Mouse (Mus musculus) heart, embryonic 11.5 days (tissue): ENCODE results near the gene Styk1. TPM values are rescaled to one million over a fixed set of nuclear protein-coding genes. Genes with fewer than 3 reads are reported as not detected.
A peak's percentile ranks its signal among the peaks of the same experiment; 100 is the strongest.

Source experiments
- ATAC-seq: fragments of 200-750 bp; cut with Nextera tagmentation; replicated peaks from 2 replicates; pipeline ENCODE4 v1.8.0; 2017; ENCODE audit warnings: moderate library complexity; ENCODE audit not compliant: insufficient number of reproducible peaks, low FRiP score, low TSS enrichment
- H3K27ac ChIP-seq: fragments of 300-500 bp; sonication (generic); 2 replicates; pipeline ENCODE4 v1.5.1; 2014; ENCODE audit warnings: mild to moderate bottlenecking, low read depth, low read length
- H3K27me3 ChIP-seq: fragments of 300-500 bp; sonication (generic); 2 replicates; pipeline ENCODE4 v1.6.1; 2014; ENCODE audit warnings: mild to moderate bottlenecking, low read length, mixed read lengths; ENCODE audit not compliant: control insufficient read depth, insufficient read depth
- H3K36me3 ChIP-seq: fragments of 300-500 bp; sonication (generic); 2 replicates; pipeline ENCODE4 v1.6.1; 2014; ENCODE audit warnings: mild to moderate bottlenecking, low read length, moderate library complexity, mixed read lengths; ENCODE audit not compliant: control insufficient read depth, insufficient read depth
- H3K4me1 ChIP-seq: fragments of 300-500 bp; sonication (generic); 2 replicates; pipeline ENCODE4 v1.6.1; 2014; ENCODE audit warnings: low read length; ENCODE audit not compliant: control insufficient read depth, insufficient read depth
- H3K4me2 ChIP-seq: fragments of 300-500 bp; sonication (generic); 2 replicates; pipeline ENCODE4 v1.6.1; 2014; ENCODE audit warnings: mild to moderate bottlenecking, moderate library complexity
- H3K4me3 ChIP-seq: fragments of 300-500 bp; sonication (generic); 2 replicates; pipeline ENCODE4 v1.5.1; 2014; ENCODE audit warnings: low read depth, low read length
- H3K9ac ChIP-seq: fragments of 300-500 bp; sonication (generic); 2 replicates; pipeline ENCODE4 v1.6.1; 2014; ENCODE audit warnings: mild to moderate bottlenecking, low read depth, low read length, moderate library complexity
- H3K9me3 ChIP-seq: fragments of 300-500 bp; sonication (generic); replicated peaks from 2 replicates; pipeline ENCODE4 v1.6.1; 2016; ENCODE audit warnings: low read length; ENCODE audit not compliant: control insufficient read depth
- WGBS: fragments of 180-500 bp; shearing (Covaris S2); extraction: QIAGEN DNeasy Blood & Tissue Kit; methylation state at CpG from one replicate; pipeline ENCODE4 v1.1.7; 2014; ENCODE audit not compliant: insufficient replicate concordance; 5-methylcytosine and 5-hydroxymethylcytosine counted together
- polyA plus RNA-seq: library from polyadenylated mRNA; unstranded; fragments of >200 nt; fragmentation: Nextera tagmentation; extraction: Ambion mirVana; gene quantifications from 2 replicates; pipeline ENCODE4 v1.2.1, GENCODE M21; 2014

The Styk1 gene
- polyA plus RNA-seq, 1 experiment from 2014 or later = 0.73 TPM

GRCm38 (mm10) chr6:131316155-131317101, 37.0 kb downstream of the Styk1 start:
- Histone ChIP-seq H3K4me1 (no peaks in the 10 kb centered on the region), H3K9ac (no peak overlapping the region), H3K36me3 (no peaks in the 10 kb centered on the region), H3K27ac (no peak overlapping the region), H3K4me3 (no peak overlapping the region), H3K4me2 (no peak overlapping the region), H3K27me3 (no peaks in the 10 kb centered on the region), H3K9me3 (no peaks in the 10 kb centered on the region)
- 76% methylated on average over 7 of the region's 7 CpGs for WGBS
- ATAC-seq = no peak

- H3K4me3 ChIP-seq = no peak overlapping the region
- no peaks in the 10 kb centered on the region for H3K4me1 ChIP-seq
- H3K4me2 ChIP-seq = no peak overlapping the region
- no peaks in the 10 kb centered on the region for H3K36me3 ChIP-seq
- no peaks in the 10 kb centered on the region for H3K27me3 ChIP-seq
- no peak overlapping the region for H3K27ac ChIP-seq
- no peaks in the 10 kb centered on the region for H3K9me3 ChIP-seq
- ATAC-seq = no peak
- H3K9ac ChIP-seq = no peak overlapping the region
- WGBS = 61% methylated on average over 3 of the region's 3 CpGs
These were observed 45.4 kb downstream of the Styk1 start for GRCm38 (mm10) chr6:131308031-131308430.

DNA sequence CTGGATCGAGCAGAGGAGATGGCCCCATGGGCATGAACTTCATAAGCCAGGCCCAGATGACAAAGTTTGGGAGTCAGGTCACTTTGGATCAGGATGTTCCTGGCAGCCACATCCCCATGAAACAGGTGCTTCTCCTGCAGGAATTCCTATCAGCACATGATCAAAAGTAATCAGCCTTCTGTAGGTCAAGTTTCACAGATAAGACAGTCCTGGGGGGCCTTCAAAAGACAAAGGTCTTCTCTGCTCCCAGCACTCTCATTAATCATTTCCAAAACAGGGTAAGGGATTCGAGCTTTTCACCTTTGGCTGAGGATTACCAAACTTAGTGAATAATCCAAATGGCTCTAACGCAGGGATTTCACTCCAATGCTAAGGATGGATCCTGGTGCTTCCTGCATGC, 48.6 kb downstream of the Styk1 start:
- no peak for ATAC-seq

DNA sequence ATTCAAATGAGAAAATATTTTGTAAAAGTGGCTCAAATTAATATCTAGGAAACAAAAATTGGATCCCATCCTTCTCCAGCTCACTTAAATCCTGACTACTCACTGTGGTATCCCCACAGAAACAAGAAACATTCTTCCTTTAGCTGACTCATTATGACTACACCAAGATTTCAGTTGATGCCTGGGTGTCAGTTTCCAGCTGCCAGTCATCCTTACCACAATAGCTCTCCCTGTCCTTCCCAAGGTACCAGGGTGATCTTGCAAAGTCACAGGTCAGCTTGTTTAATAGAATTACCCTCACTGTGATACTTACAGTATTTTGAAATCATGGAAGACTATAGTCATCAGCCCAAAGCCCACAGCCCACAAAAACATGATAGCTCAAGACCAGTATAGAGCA, 54.9 kb downstream of the Styk1 start:
- Histone ChIP-seq H3K27ac (no peak overlapping the region), H3K4me1 (no peaks in the 10 kb centered on the region), H3K4me2 (no peak overlapping the region), H3K27me3 (no peaks in the 10 kb centered on the region), H3K4me3 (no peak overlapping the region), H3K36me3 (no peaks in the 10 kb centered on the region), H3K9ac (no peak overlapping the region), H3K9me3 (no peaks in the 10 kb centered on the region)
- ATAC-seq = no peak

More for the DNA sequence above, 48.6 kb downstream of the Styk1 start:
- H3K4me3 ChIP-seq = no peak overlapping the region
- no peaks in the 10 kb centered on the region for H3K4me1 ChIP-seq
- 55% methylated on average over 3 of the region's 3 CpGs for WGBS
- H3K9me3 ChIP-seq = no peaks in the 10 kb centered on the region
- H3K27me3 ChIP-seq = no peaks in the 10 kb centered on the region
- no peaks in the 10 kb centered on the region for H3K36me3 ChIP-seq
- H3K9ac ChIP-seq = no peak overlapping the region
- no peak overlapping the region for H3K4me2 ChIP-seq
- no peak overlapping the region for H3K27ac ChIP-seq

- no peak overlapping the region for H3K9ac ChIP-seq
- no peak for ATAC-seq
These were observed 58.8 kb downstream of the Styk1 start for GRCm38 (mm10) chr6:131294435-131295112.

DNA sequence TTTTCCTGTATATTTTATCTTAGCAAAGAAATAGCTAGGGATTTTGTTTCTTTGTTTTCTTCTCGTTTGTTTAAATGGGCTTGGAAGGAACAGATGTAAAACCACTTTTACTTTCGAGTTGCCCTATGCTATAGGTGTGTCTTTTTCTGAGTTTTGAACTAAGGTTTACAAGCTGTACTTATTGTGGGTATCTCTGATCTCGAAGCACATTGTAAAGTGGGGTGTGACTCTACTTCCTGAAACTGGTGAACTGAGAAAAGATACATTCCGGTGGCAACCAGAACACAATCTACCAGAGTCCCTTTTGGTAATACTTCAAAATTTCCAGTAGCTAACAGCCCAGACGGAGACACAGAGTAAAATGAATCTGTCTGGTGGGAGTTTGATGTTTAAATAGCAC, 59.5 kb downstream of the Styk1 start:
- no peak overlapping the region for H3K4me2 ChIP-seq
- WGBS = 84% methylated on average over 5 of the region's 5 CpGs

More at GRCm38 (mm10) chr6:131294435-131295112, 58.8 kb downstream of the Styk1 start:
- 78% methylated on average over 5 of the region's 5 CpGs for WGBS
- Histone ChIP-seq H3K4me2 (no peak overlapping the region), H3K36me3 (no peaks in the 10 kb centered on the region), H3K27ac (no peak overlapping the region), H3K4me1 (peaks cover 6% of the 10 kb centered on the region; the same call in 1 of the 2 replicates), H3K9me3 (no peaks in the 10 kb centered on the region), H3K27me3 (no peaks in the 10 kb centered on the region), H3K4me3 (no peak overlapping the region)

DNA sequence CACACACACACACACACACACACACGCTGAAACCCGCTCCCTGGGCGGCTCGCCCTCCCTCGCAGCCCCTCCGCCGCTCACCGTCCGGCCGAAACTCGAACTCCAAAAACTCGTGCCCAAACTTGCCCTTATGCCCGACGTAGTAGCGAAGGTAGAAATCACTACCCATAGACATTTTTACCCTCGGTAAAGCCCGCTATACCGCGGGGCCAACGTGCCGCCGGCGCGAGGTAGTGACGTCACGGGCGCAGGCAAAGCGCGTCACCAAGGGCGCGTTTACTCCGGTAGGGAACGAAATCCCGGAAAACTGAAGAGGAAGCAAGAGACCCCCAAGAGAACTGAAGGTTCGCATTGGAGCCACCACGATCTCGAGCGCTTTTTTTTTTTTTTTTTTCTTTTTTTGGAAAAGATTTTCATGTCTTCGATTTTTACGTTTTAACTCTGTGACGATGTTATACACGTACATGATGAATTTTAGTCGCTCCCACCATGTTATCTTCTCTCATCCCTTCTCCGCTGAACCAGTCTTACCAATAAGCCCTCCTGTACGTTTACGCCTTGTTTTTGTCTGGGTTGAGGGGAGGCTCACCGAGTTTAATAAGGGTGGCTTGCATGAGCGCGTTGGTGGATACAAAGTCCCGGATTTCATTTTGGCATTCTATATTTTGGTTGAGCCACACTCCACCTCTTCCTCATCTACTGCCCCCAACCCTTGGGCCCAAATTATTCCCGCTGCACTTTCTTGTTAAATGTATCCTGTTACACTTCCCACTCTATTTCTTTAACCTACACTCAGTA, 60.2 kb downstream of the Styk1 start, which contains the start of gene Magohb:
Magohb (minus strand) TSS at position 254 of the 798 bp plus-strand sequence.
- Histone ChIP-seq H3K27ac (0 out of 2 replicates have a peak within 1 kb of the TSS, but pooled peaks have one; percentile 22), H3K36me3 (no peaks in the 10 kb centered on the region), H3K4me1 (peaks cover 6% of the 10 kb centered on the region; the same call in 1 of the 2 replicates), H3K27me3 (no peaks in the 10 kb centered on the region), H3K9ac (peak within 1 kb of the TSS; percentile 93), H3K4me2 (peak within 1 kb of the TSS; percentile 77), H3K9me3 (no peaks in the 10 kb centered on the region), H3K4me3 (peak within 1 kb of the TSS; percentile 74)
- 4% methylated on average over 51 of the region's 51 CpGs for WGBS
- ATAC-seq = peak; percentile 84

More for the DNA sequence above, 59.5 kb downstream of the Styk1 start:
- Histone ChIP-seq H3K4me1 (peaks cover 6% of the 10 kb centered on the region; the same call in 1 of the 2 replicates), H3K4me3 (no peak overlapping the region), H3K27ac (no peak overlapping the region), H3K27me3 (no peaks in the 10 kb centered on the region), H3K9ac (no peak overlapping the region), H3K9me3 (no peaks in the 10 kb centered on the region), H3K36me3 (no peaks in the 10 kb centered on the region)
- ATAC-seq = no peak
